Mouse (Mus musculus): ENCODE results near the gene A730071L15Rik.

GRCm38 (mm10) chr11:6208158-6208557, 8.3 kb downstream of the A730071L15Rik start:
- TF ChIP-seq CTCF (IDR thresholded peaks at IDR 0.05; ENCODE audit: insufficient read depth, low read depth, low read length) (no peak), POLR2A (IDR thresholded peaks at IDR 0.05; ENCODE audit: insufficient read depth, low read depth, low read length) (no peak)
